Mouse (Mus musculus) limb, embryonic 15.5 days (tissue): ENCODE data around the gene Prkg1. TPM values are rescaled to one million over a fixed set of nuclear protein-coding genes. Genes with fewer than 3 reads are reported as not detected.

ENCODE experiments used
- ATAC-seq: fragments of 200-750 bp; cut with Nextera tagmentation; 2 replicates; pipeline ENCODE4 v1.8.0; 2017; ENCODE audit warnings: low read depth, moderate TSS enrichment; ENCODE audit not compliant: insufficient number of reproducible peaks, low FRiP score, low TSS enrichment
- H3K27ac ChIP-seq: fragments of 300-500 bp; sonication (generic); 2 replicates; pipeline ENCODE4 v1.5.1; 2015; ENCODE audit warnings: moderate library complexity, mild to moderate bottlenecking, inconsistent platforms
- H3K27me3 ChIP-seq: fragments of 300-500 bp; sonication (generic); 2 replicates; pipeline ENCODE4 v1.6.1; 2015; ENCODE audit warnings: inconsistent platforms
- H3K36me3 ChIP-seq: fragments of 300-500 bp; sonication (generic); 2 replicates; pipeline ENCODE4 v1.6.1; 2015; ENCODE audit warnings: inconsistent platforms
- H3K4me1 ChIP-seq: fragments of 300-500 bp; sonication (generic); 2 replicates; pipeline ENCODE4 v1.6.1; 2015; ENCODE audit warnings: inconsistent platforms
- H3K4me2 ChIP-seq: fragments of 300-500 bp; sonication (generic); 2 replicates; pipeline ENCODE4 v1.6.1; 2015; ENCODE audit warnings: mild to moderate bottlenecking, inconsistent platforms
- H3K4me3 ChIP-seq: fragments of 300-500 bp; sonication (generic); 2 replicates; pipeline ENCODE4 v1.5.1; 2015; ENCODE audit warnings: mild to moderate bottlenecking, inconsistent platforms
- H3K9ac ChIP-seq: fragments of 300-500 bp; sonication (generic); 2 replicates; pipeline ENCODE4 v1.6.1; 2015; ENCODE audit warnings: inconsistent platforms
- H3K9me3 ChIP-seq: fragments of 300-500 bp; sonication (generic); 2 replicates; pipeline ENCODE4 v1.6.1; 2016; ENCODE audit warnings: inconsistent platforms
- WGBS: fragments of 180-500 bp; shearing (Covaris S2); methylation state at CpG from one replicate; pipeline ENCODE4 v1.1.7; 2015; 5-methylcytosine and 5-hydroxymethylcytosine counted together
- polyA plus RNA-seq: library from polyadenylated mRNA; unstranded; fragments of >200 nt; fragmentation: Nextera tagmentation; extraction: Ambion mirVana; gene quantifications from 2 replicates; pipeline ENCODE4 v1.2.1, GENCODE M21; 2015

Gene Prkg1
- polyA plus RNA-seq, 1 experiment from 2014 or later: 6.6 TPM

DNA sequence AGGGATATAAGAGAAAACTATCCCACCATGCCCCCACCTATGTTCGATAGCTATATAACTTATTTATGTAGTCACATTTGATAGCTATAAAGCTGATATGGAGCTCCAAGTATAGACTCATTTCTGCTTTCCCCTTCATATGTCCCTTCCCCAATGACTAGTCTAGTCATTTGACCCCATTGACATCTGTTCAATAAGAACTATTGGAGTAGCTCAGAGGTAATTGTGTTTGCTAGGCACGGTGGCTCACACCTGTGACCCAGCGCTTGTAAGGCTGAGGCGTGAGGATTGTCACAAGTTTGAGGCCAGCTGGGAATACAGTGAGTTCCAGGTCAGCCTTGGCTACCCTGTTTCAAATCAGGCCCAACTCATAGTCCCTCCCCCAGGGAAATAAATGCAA lies 921.2 kb downstream of the Prkg1 start:
- Histone ChIP-seq H3K4me3 (no peak overlapping the region), H3K4me1 (no peaks in the 10 kb centered on the region), H3K9ac (no peak overlapping the region), H3K9me3 (no peaks in the 10 kb centered on the region), H3K4me2 (no peak overlapping the region), H3K27me3 (no peaks in the 10 kb centered on the region), H3K36me3 (no peaks in the 10 kb centered on the region), H3K27ac (no peak overlapping the region)
- ATAC-seq: no peak
- 66% methylated on average over 4 of the region's 4 CpGs for WGBS

DNA sequence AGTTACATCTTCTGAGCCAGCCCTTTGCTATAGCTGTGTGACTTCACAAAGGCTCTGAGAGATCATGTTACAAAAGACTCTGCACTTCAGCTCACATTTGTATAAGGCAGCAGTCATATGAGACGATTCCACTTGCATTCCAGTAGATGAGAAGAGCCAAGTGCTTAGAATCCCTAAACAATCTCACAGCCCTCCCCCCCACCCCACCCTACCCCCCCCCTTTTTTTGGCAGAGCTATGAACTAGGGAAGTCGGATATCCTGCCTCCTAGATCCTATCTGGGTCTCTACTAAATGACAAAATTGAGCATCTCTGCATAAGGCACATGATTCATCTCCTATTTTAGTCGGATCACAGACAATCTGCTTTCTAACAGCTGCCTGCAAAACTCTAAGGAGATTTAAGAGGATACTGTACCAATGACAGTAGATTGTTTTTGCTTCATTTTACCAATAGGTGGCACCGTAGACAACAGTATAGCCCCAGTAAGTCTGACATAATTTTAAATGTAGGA lies 921.7 kb downstream of the Prkg1 start:
- WGBS: 7% methylated on average over 4 of the region's 4 CpGs
- Histone ChIP-seq H3K27me3 (no peaks in the 10 kb centered on the region), H3K9ac (no peak overlapping the region), H3K4me3 (no peak overlapping the region), H3K4me2 (no peak overlapping the region), H3K27ac (no peak overlapping the region), H3K9me3 (no peaks in the 10 kb centered on the region), H3K36me3 (no peaks in the 10 kb centered on the region), H3K4me1 (no peaks in the 10 kb centered on the region)
- ATAC-seq: peak; percentile 48; the same call in 1 of the 2 replicates

DNA sequence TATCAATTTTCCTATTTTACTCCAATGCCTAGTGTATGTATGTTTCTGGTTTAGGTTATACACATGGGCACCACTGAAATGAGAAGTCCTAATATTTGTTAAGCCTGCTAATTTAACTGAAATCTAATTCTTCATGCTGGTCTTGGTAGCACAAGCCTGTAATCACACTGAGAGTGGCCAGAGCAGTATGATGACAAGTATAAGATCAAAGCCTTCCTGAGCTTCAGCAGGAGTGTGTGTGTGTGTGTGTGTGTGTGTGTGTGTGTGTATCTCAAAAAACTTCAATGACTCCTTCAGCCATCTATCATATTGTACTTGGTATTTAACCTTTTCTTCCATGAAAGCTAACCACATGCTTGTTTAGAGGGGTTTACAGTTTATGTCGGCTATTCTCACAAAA lies 922.2 kb downstream of the Prkg1 start:
- no peak overlapping the region for H3K9ac ChIP-seq
- no peak for ATAC-seq
- no peaks in the 10 kb centered on the region for H3K9me3 ChIP-seq
- H3K4me1 ChIP-seq: no peaks in the 10 kb centered on the region
- no peak overlapping the region for H3K27ac ChIP-seq
- no peak overlapping the region for H3K4me2 ChIP-seq
- no peaks in the 10 kb centered on the region for H3K27me3 ChIP-seq
- no peak overlapping the region for H3K4me3 ChIP-seq
- WGBS: 34% methylated on average over 1 of the region's 1 CpGs
- H3K36me3 ChIP-seq: no peaks in the 10 kb centered on the region

DNA sequence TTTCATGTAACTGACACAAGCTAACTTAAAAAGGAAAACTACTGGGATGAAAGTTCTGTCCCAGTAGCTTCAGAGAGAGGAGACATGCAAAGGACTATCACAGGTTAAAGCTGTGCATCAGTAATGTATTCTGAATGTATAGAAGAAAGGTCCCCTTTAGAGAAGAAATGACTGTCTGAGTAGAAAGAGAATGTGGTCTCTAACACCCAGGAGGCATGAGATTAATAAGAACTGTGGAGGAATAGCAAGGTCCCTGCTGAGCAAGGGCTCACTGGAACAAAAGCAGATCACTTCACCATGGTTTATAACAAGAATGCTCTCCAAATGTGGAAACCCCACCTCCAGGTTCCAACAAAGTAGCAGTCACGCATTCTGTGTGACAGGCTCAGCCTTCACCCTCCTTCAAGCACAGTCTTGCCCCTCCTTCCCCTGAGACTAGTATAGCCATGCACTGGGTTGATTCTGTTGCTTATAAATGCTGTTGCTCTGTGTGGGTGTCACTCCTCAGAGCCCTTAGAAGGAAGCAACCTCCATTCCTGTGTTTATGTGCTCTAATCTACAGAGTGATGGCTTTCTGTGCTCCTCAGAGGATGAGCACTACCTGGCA lies 931.7 kb downstream of the Prkg1 start:
- WGBS: 8% methylated on average over 1 of the region's 1 CpGs
- ATAC-seq: no peak

DNA sequence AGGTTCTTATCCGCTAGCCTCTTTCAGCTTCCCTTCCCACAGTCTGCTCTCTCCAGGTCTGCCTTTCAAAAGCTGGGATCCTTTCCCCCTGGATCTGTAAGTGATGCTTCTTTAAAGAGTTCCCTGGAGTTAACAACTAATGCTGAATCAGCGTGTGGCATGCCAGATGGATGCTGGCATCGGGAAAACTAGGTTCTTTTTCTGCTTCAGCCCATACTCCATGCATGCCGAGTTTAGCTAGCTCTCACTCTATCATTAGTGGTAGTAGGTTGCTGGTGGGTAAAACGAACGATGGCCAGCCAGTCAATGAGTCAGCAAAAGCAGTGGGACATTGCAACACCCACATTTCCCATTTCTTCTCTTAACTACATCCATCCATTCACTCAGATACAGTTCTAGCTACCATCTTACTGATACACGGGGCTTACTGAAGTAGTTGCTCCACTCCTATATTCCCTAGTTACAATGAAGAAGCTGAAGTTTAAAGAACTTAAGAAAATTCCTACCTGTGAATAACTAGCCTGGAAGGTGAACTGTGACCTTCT lies 935.5 kb downstream of the Prkg1 start:
- H3K36me3 ChIP-seq: no peaks in the 10 kb centered on the region
- WGBS: 81% methylated on average over 7 of the region's 7 CpGs
- peaks cover 6% of the 10 kb centered on the region; the same call in 1 of the 2 replicates for H3K4me1 ChIP-seq
- ATAC-seq: no peak
- H3K4me3 ChIP-seq: no peak overlapping the region
- H3K27me3 ChIP-seq: no peaks in the 10 kb centered on the region
- no peak overlapping the region for H3K9ac ChIP-seq
- H3K4me2 ChIP-seq: no peak overlapping the region
- no peak overlapping the region for H3K27ac ChIP-seq
- H3K9me3 ChIP-seq: no peaks in the 10 kb centered on the region

More for the DNA sequence above, 931.7 kb downstream of the Prkg1 start:
- Histone ChIP-seq H3K27me3 (no peaks in the 10 kb centered on the region), H3K4me2 (no peak overlapping the region), H3K4me1 (no peaks in the 10 kb centered on the region), H3K27ac (no peak overlapping the region), H3K36me3 (no peaks in the 10 kb centered on the region), H3K9me3 (no peaks in the 10 kb centered on the region), H3K4me3 (no peak overlapping the region), H3K9ac (no peak overlapping the region)

DNA sequence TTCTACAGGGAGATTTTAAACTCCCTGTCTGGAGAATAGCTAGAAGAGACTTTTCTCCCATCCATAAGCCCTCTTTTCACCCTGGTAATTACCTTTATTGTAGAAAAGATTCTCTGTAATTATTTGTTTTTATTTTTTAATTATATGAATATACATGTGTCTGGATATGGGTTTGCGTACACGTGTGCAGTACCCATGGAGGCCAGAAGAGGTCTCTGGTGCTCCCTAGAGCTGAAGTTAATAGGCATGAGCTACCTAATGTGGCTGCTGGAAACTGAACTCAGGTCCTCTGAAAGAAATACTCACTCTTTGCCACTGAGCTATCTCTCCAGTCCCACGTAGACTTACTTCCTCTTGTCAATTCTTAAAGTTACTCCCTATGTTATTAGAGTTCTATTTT lies 937.0 kb downstream of the Prkg1 start:
- no peak overlapping the region for H3K27ac ChIP-seq
- H3K4me1 ChIP-seq: peaks cover 6% of the 10 kb centered on the region; the same call in 1 of the 2 replicates
- no peaks in the 10 kb centered on the region for H3K27me3 ChIP-seq
- no peaks in the 10 kb centered on the region for H3K9me3 ChIP-seq
- no peaks in the 10 kb centered on the region for H3K36me3 ChIP-seq
- no peak for ATAC-seq
- H3K4me2 ChIP-seq: no peak overlapping the region
- 82% methylated on average over 3 of the region's 3 CpGs for WGBS
- no peak overlapping the region for H3K9ac ChIP-seq
- H3K4me3 ChIP-seq: no peak overlapping the region

DNA sequence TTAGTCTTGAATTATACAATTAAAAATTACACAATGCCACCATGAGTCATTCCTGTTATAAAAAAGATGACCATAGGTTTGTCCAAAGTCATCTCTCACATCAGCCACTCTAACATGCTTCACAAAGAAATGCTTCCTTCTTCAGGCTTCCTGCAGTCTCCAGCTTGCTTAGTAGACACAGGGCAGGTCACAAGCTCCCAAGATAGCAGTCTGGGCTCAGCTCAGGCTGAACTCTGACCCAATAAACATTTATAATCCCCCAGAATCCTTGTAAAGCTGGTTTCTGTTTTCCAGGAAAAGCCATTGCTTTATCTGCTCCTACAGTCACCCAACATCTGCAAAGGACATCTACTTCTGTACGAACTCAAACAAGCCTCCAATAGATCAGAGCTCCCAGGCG lies 938.7 kb downstream of the Prkg1 start:
- ATAC-seq: no peak

DNA sequence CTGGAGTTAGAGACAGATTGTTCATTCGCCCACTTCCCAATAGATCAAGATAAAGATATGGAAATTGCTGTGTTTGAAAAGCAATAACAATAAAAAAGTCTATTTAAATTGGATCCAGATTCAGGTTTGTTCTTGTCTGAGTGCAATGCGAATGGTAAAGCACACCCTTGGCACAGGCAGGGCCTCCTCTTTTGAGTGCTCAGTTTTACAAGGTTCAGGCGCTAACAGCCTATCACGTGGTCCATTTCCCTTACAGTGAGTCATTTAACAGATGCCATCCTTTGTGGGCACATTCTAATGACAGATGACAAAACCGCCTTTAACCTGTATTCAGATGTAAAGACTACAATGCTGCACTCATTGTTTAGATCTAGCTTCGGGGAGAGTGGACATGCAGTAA lies 949.2 kb downstream of the Prkg1 start:
- Histone ChIP-seq H3K27me3 (no peaks in the 10 kb centered on the region), H3K9ac (no peak overlapping the region), H3K4me1 (no peaks in the 10 kb centered on the region), H3K4me3 (no peak overlapping the region), H3K9me3 (no peaks in the 10 kb centered on the region), H3K27ac (no peak overlapping the region), H3K4me2 (no peak overlapping the region), H3K36me3 (no peaks in the 10 kb centered on the region)
- ATAC-seq: no peak
- 39% methylated on average over 6 of the region's 6 CpGs for WGBS

More for the DNA sequence above, 938.7 kb downstream of the Prkg1 start:
- Histone ChIP-seq H3K27me3 (no peaks in the 10 kb centered on the region), H3K4me2 (no peak overlapping the region), H3K4me3 (no peak overlapping the region), H3K27ac (no peak overlapping the region), H3K9me3 (no peaks in the 10 kb centered on the region), H3K9ac (no peak overlapping the region), H3K4me1 (peaks cover 6% of the 10 kb centered on the region; the same call in 1 of the 2 replicates), H3K36me3 (no peaks in the 10 kb centered on the region)
- WGBS: 26% methylated on average over 2 of the region's 2 CpGs

DNA sequence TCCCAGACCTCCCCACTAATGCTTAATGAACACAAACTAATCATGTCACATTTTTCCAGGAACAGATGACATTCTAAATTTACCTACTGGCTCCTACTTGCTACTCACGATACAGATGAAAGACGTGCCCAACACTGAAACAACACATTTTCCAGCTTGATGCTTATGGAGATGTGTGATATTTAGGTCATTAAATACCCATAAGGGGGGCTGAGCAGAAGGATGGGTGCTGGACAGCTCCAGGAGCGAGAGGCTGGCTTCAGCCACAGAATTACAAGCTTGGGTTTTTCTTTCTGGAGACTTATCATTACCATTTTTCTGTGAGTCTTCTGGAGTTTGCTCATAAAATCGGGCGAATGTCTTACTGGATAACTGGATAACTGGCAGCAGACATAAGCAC lies 958.6 kb downstream of the Prkg1 start:
- no peaks in the 10 kb centered on the region for H3K4me1 ChIP-seq
- H3K4me3 ChIP-seq: no peak overlapping the region
- H3K4me2 ChIP-seq: no peak overlapping the region
- no peaks in the 10 kb centered on the region for H3K36me3 ChIP-seq
- no peak overlapping the region for H3K27ac ChIP-seq
- H3K27me3 ChIP-seq: no peaks in the 10 kb centered on the region
- H3K9me3 ChIP-seq: no peaks in the 10 kb centered on the region
- no peak for ATAC-seq
- no peak overlapping the region for H3K9ac ChIP-seq
- 60% methylated on average over 5 of the region's 5 CpGs for WGBS

DNA sequence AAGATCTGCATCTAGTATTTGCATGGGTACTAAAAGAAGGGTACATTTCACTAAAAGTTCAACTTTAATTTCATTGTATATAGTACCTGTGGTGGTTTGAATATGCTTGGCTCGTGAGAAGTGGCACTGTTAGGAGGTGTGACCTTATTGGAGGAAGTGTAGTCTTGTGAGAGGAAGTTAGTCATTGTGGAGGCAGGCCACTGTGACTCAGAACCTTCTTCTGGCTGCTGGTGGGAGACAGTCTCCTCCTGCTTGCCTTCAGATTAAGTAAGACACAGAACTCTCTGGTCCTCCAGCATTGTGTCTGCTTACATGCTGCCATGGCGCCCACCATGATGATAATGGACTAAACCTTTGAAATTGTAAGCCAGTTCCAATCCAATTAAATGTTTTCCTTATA lies 984.0 kb downstream of the Prkg1 start:
- H3K4me1 ChIP-seq: no peaks in the 10 kb centered on the region
- H3K9ac ChIP-seq: no peak overlapping the region
- 80% methylated on average over 2 of the region's 2 CpGs for WGBS
- H3K4me2 ChIP-seq: no peak overlapping the region
- no peaks in the 10 kb centered on the region for H3K27me3 ChIP-seq
- no peaks in the 10 kb centered on the region for H3K36me3 ChIP-seq
- ATAC-seq: no peak
- no peaks in the 10 kb centered on the region for H3K9me3 ChIP-seq
- no peak overlapping the region for H3K27ac ChIP-seq
- no peak overlapping the region for H3K4me3 ChIP-seq

DNA sequence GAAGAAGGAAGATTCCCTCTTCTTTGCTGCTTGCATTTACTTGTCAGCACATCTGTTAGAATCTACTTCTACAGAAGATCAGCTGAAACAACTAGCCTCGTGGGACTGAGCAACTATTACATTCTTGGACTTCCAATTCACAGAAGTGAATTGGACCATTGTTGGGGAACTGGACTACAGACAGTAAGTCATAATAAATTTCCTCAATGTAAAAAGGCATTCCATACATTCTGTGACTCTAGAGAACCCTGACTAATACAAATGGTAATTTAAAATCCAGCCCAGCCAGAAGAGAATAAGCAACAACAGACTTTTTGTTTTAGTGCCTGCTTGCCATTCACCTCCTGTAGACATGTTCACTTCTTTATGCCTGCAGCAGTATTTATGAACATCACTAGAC lies 996.5 kb downstream of the Prkg1 start:
- Histone ChIP-seq H3K27ac (no peak overlapping the region), H3K27me3 (no peaks in the 10 kb centered on the region), H3K9ac (no peak overlapping the region), H3K4me1 (no peaks in the 10 kb centered on the region), H3K9me3 (no peaks in the 10 kb centered on the region), H3K4me3 (no peak overlapping the region), H3K36me3 (no peaks in the 10 kb centered on the region), H3K4me2 (no peak overlapping the region)
- WGBS: 41% methylated on average over 1 of the region's 1 CpGs
- ATAC-seq: no peak

DNA sequence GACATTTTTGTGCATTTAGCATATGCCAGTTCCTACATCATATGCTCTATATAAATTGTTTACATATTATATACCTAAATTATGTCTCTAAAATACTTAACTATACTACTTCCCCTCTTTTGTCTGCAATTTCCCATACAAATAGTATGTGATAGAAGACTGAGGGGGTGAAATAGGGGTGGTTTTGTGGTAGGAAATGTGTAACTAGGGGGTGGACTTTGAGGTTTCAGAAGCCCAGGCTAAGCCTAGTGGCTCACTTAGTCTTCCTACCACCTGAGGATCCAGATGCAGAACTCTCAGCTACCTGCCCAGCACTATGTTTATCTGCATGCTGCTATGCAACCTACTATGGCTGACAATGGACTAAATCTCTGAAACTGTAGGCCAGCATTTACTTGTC lies 1020.4 kb downstream of the Prkg1 start:
- H3K4me1 ChIP-seq: no peaks in the 10 kb centered on the region
- H3K9ac ChIP-seq: no peak overlapping the region
- H3K4me3 ChIP-seq: no peak overlapping the region
- H3K27me3 ChIP-seq: no peaks in the 10 kb centered on the region
- H3K9me3 ChIP-seq: no peaks in the 10 kb centered on the region
- no peaks in the 10 kb centered on the region for H3K36me3 ChIP-seq
- no peak for ATAC-seq
- no peak overlapping the region for H3K27ac ChIP-seq
- H3K4me2 ChIP-seq: no peak overlapping the region

DNA sequence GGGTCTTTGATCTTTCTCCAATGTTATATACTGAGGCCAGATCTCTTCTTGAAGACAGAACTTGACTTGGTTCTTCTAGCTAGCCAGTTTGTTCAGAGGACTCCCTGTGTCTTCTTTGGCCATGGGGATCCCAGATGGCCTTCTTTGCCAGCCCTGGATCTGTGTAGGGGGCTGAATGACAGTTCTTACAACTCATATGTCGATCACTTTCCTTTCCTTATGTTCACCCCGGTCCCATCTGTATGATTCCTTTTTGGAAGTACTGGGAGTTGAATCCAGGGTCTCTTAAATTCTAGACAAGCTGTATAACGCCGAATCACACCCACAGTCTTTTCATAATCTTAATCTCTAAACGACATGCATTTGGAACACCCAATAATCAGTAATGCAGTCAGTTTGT lies 1065.7 kb downstream of the Prkg1 start:
- H3K9ac ChIP-seq: no peak overlapping the region
- no peaks in the 10 kb centered on the region for H3K36me3 ChIP-seq
- H3K27me3 ChIP-seq: no peaks in the 10 kb centered on the region
- H3K9me3 ChIP-seq: no peaks in the 10 kb centered on the region
- no peak overlapping the region for H3K4me2 ChIP-seq
- WGBS: 89% methylated on average over 5 of the region's 5 CpGs
- no peaks in the 10 kb centered on the region for H3K4me1 ChIP-seq
- no peak overlapping the region for H3K4me3 ChIP-seq
- H3K27ac ChIP-seq: no peak overlapping the region
- no peak for ATAC-seq
